Mouse (Mus musculus) cortical plate, adult 2 months (tissue): ENCODE results near the gene Scand1. TPM values are rescaled to one million over a fixed set of nuclear protein-coding genes. Genes with fewer than 3 reads are reported as not detected.

Experiments
- H3K27ac ChIP-seq: fragments of 200-500 bp; 2 replicates; pipeline ENCODE4 v1.5.1; 2012; ENCODE audit warnings: low read length, control low read depth, inconsistent platforms; ENCODE audit not compliant: insufficient read depth
- H3K4me1 ChIP-seq: fragments of 200-500 bp; 2 replicates; pipeline ENCODE4 v1.6.1; 2011; ENCODE audit warnings: low read length; ENCODE audit not compliant: control insufficient read depth, insufficient read depth
- H3K4me3 ChIP-seq: fragments of 200-500 bp; 2 replicates; pipeline ENCODE4 v1.5.1; 2011; ENCODE audit warnings: mild to moderate bottlenecking, low read length, control low read depth; ENCODE audit not compliant: insufficient read depth
- CTCF ChIP-seq: fragments of 200-500 bp; IDR thresholded peaks from 2 replicates; pipeline ENCODE4 v1.5.1; 2011; ENCODE audit warnings: mild to moderate bottlenecking, control low read depth, low read length; ENCODE audit not compliant: insufficient read depth; ENCODE audit errors: extremely low read depth
- POLR2A ChIP-seq: fragments of 200-500 bp; IDR thresholded peaks from 2 replicates; pipeline ENCODE4 v1.6.1; 2011; ENCODE audit warnings: mild to moderate bottlenecking, low read length, control low read depth; ENCODE audit not compliant: insufficient read depth; ENCODE audit errors: extremely low read depth
- polyA plus RNA-seq: library from polyadenylated mRNA; depleted of rRNA; stranded (reverse); fragments of >200 nt; gene quantifications from 2 replicates; pipeline ENCODE4 v1.2.3, GENCODE M21; 2012; rRNA removed

Scand1 gene
- 75.3 and 75.4 TPM in 2 replicates for polyA plus RNA-seq

GRCm38 (mm10) chr2:156312297-156312897, at the start of gene Scand1, which contains the start of gene Cnbd2:
Gene Scand1, minus strand, starts transcription at chr2:156312704.
Gene Cnbd2, plus strand, starts transcription at chr2:156312299.
- TF ChIP-seq POLR2A, result peak; percentile 89
- TF ChIP-seq CTCF, result no peak
- Histone ChIP-seq H3K27ac (peak within 1 kb of the TSS; percentile 94), H3K4me1 (peaks cover 4% of the 10 kb centered on the region), H3K4me3 (peak within 1 kb of the TSS; percentile 71)

- Histone ChIP-seq H3K4me3 (no peak overlapping the region), H3K27ac (no peak overlapping the region), H3K4me1 (no peaks in the 10 kb centered on the region)
- TF ChIP-seq POLR2A (no peak), CTCF (no peak)
Measured at GRCm38 (mm10) chr2:156356031-156356430, 43.5 kb upstream of the Scand1 start.

- TF ChIP-seq POLR2A (no peak), CTCF (no peak)
- H3K4me1 ChIP-seq, result no peaks in the 10 kb centered on the region
- H3K4me3 ChIP-seq, result no peak overlapping the region
- H3K27ac ChIP-seq, result no peak overlapping the region
Measured at GRCm38 (mm10) chr2:156353265-156353692, 40.8 kb upstream of the Scand1 start.

GRCm38 (mm10) chr2:156352413-156353165, 40.1 kb upstream of the Scand1 start:
- Histone ChIP-seq H3K27ac (no peak overlapping the region), H3K4me1 (no peaks in the 10 kb centered on the region), H3K4me3 (no peak overlapping the region)
- TF ChIP-seq POLR2A (no peak), CTCF (peak; percentile 32; the same call in 1 of the 2 replicates)

- TF ChIP-seq POLR2A (no peak), CTCF (no peak)
- H3K27ac ChIP-seq, result no peak overlapping the region
- no peak overlapping the region for H3K4me3 ChIP-seq
- no peaks in the 10 kb centered on the region for H3K4me1 ChIP-seq
Measured at GRCm38 (mm10) chr2:156351243-156351642, 38.7 kb upstream of the Scand1 start.

- Histone ChIP-seq H3K4me1 (no peaks in the 10 kb centered on the region), H3K27ac (no peak overlapping the region), H3K4me3 (no peak overlapping the region)
- TF ChIP-seq POLR2A (no peak), CTCF (no peak)
Measured at GRCm38 (mm10) chr2:156349286-156349848, 36.9 kb upstream of the Scand1 start.

- Histone ChIP-seq H3K27ac (no peak overlapping the region), H3K4me1 (no peaks in the 10 kb centered on the region), H3K4me3 (no peak overlapping the region)
- TF ChIP-seq CTCF (no peak), POLR2A (no peak)
Measured at GRCm38 (mm10) chr2:156348812-156349211, 36.3 kb upstream of the Scand1 start.

- TF ChIP-seq POLR2A (no peak), CTCF (0 out of 2 replicates have a peak, but pooled peaks have one; percentile 28)
- Histone ChIP-seq H3K4me1 (no peaks in the 10 kb centered on the region), H3K27ac (no peak overlapping the region), H3K4me3 (no peak overlapping the region)
Measured at GRCm38 (mm10) chr2:156344775-156345532, 32.5 kb upstream of the Scand1 start.

GRCm38 (mm10) chr2:156340078-156340477, 27.6 kb upstream of the Scand1 start:
- TF ChIP-seq POLR2A (no peak), CTCF (no peak)
- Histone ChIP-seq H3K4me1 (no peaks in the 10 kb centered on the region), H3K27ac (no peak overlapping the region), H3K4me3 (no peak overlapping the region)
